12 mouse cellular contexts compared by ENCODE assay signal in genomic region chr2:137013811-137014350, GRCm38 (mm10).
DNase-seq lines count a peak whose midpoint lies in the region; TF ChIP-seq lines count a peak whose summit lies in the region.
"Had no signal": no experiment of that assay in that cellular context is flagged by ENCODE, and none has a peak within 500 bp of the region (broad histone marks: within the 10 kb centered on the region; RNA-seq: fewer than 3 reads in every experiment).

No protein-coding gene starts in this region.

- no peak for TF ChIP-seq CTCF in brain, embryonic 14.5 days (IDR thresholded peaks at IDR 0.05; ENCODE audit: borderline replicate concordance, extremely low read depth, insufficient read depth, insufficient read length)

- no peak for TF ChIP-seq POLR2A in brain, embryonic 14.5 days (IDR thresholded peaks at IDR 0.05; ENCODE audit: borderline replicate concordance, extremely low read depth, insufficient read depth, insufficient read length, poor library complexity, severe bottlenecking)

- peak; percentile 19 for DNase-seq in gastrocnemius, postnatal 25 days
- DNase-seq in gastrocnemius, postnatal 14 days: no peak
- peak; percentile 71 for DNase-seq in 3T3-L1 (ENCODE audit: low read depth, low spot score)
- DNase-seq in brain, embryonic 14.5 days (ENCODE audit: low read depth): peak; percentile 34
- peak; percentile 27 to 37 for DNase-seq in heart, postnatal 10 days
- DNase-seq in c-Kit-positive CD71-positive TER-119-positive erythroid progenitor cells, embryonic 14.5 days (ENCODE audit: low spot score): no peak
- DNase-seq in ovary, postnatal 10 days (ENCODE audit: low spot score): no peak
- DNase-seq in frontal cortex, postnatal 36 days (ENCODE audit: low spot score in 2 of 2): no peak
- DNase-seq: adrenal gland, postnatal 25 days; B cell, adult 2 months; cerebellum, adult 9-10 months; midbrain, embryonic 14.5 days had no signal

- intact Hi-C loops in gastrocnemius, postnatal 14 days (cut with DNase I; ENCODE audit: low total_unique reads): no loop called here
- intact Hi-C loops in heart, postnatal 10 days (cut with DNase I): no loop called here

Comparison
In these comparisons a context has a peak if more than half of its experiments do, and no peak if none do; other contexts are left out.
1. DNase-seq: peak in gastrocnemius, postnatal 25 days (single experiment), 3T3-L1 (single experiment), brain, embryonic 14.5 days (single experiment) and heart, postnatal 10 days (2 of 2); none in gastrocnemius, postnatal 14 days (single experiment), c-Kit-positive CD71-positive TER-119-positive erythroid progenitor cells, embryonic 14.5 days (single experiment), ovary, postnatal 10 days (single experiment) and frontal cortex, postnatal 36 days (0 of 2).